Mouse (Mus musculus): ENCODE measurements at regions not wholly inside any gene's neighbourhood (a gene's known extent, or its start where the extent isn't known, plus 50 kb on each side); places are given as distances from the start of the nearest gene placed in this dataset.

DNA sequence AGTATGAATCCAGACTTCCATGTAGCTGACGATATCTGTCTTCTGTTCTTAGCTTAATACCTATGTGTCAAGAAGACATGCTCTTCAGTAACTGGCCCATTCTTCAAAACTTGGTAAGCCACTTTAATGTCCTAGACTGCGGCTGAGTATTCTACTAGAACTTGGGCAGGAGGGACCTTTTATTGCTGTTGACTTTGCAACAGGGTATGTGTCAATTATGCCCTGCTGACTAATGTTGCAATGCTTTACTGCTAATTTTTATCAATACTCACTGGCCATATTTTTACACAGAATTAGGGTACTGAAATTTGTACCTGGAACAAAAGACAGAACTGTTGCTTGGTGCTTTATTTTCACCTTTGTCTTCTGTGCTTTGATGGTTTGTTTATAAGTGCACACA is 746.9 kb downstream of the Ppargc1a start:
- WGBS = 93% methylated on average over 2 of the region's 2 CpGs
- Histone ChIP-seq H3K4me3 (replicated peaks; ENCODE audit: insufficient read depth, low read depth, low read length) (no peak overlapping the region), H3K27me3 (ENCODE audit: control insufficient read depth, insufficient read depth, low read length) (no peaks in the 10 kb centered on the region), H3K27ac (ENCODE audit: insufficient read depth, low read length) (no peak overlapping the region), H3K4me1 (ENCODE audit: control insufficient read depth, insufficient read depth, low read length) (no peaks in the 10 kb centered on the region)
- DNase-seq = no peak
- TF ChIP-seq POLR2A (IDR thresholded peaks at IDR 0.05; ENCODE audit: borderline replicate concordance, insufficient read depth, low read length) = no peak
- no peak for TF ChIP-seq CTCF (IDR thresholded peaks at IDR 0.05; ENCODE audit: borderline replicate concordance, insufficient read depth, low read depth, low read length)

DNA sequence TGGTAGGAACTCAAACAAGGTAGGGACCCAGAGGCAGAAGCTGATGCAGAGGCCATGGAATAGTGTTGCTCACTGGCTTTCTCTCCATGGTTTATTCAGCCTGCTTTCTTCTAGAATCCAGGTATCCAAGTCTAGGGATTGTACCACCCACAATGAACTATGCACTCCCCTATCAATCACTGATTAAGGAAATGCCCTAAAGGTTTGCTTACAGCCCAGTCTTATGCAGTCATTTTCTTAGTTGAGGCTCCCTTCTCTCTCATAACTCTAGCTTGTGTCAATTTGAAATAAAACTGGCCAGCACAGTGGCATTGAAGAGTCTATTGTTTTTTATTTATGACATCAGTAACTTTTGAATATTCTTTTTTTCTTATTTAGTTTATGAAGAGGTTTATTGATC is 747.6 kb downstream of the Ppargc1a start:
- no peaks in the 10 kb centered on the region for H3K4me1 ChIP-seq (ENCODE audit: control insufficient read depth, insufficient read depth, low read length)
- H3K27me3 ChIP-seq (ENCODE audit: control insufficient read depth, insufficient read depth, low read length) = no peaks in the 10 kb centered on the region
- H3K27ac ChIP-seq (ENCODE audit: insufficient read depth, low read length) = no peak overlapping the region
- DNase-seq = no peak
- no peak overlapping the region for H3K4me3 ChIP-seq (replicated peaks; ENCODE audit: insufficient read depth, low read depth, low read length)
- no peak for TF ChIP-seq CTCF (IDR thresholded peaks at IDR 0.05; ENCODE audit: borderline replicate concordance, insufficient read depth, low read depth, low read length)
- TF ChIP-seq POLR2A (IDR thresholded peaks at IDR 0.05; ENCODE audit: borderline replicate concordance, insufficient read depth, low read length) = no peak

DNA sequence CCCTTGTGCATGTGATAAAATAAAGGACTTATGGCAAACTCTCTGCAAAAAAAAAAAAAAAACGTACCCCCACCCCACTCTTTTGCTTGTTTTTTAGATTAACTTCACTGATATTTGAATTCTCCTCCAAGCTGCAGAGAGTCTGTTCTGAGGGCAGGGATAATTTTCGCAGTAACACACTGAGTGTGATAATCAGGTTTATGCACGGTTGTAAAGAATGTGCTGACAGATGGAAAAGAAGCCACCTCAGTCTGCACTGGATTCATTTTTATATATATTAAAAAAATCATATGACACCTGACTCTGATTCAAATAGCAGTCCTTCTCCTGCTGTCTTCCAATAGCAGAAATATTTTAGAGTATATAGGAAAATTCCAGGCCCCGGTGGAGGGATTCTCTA is 736.5 kb upstream of the Adgra3 start:
- H3K4me3 ChIP-seq (replicated peaks; ENCODE audit: insufficient read depth, low read depth, low read length) = no peak overlapping the region
- H3K27me3 ChIP-seq (ENCODE audit: control insufficient read depth, insufficient read depth, low read length) = no peaks in the 10 kb centered on the region
- H3K4me1 ChIP-seq (ENCODE audit: control insufficient read depth, insufficient read depth, low read length) = no peaks in the 10 kb centered on the region
- H3K27ac ChIP-seq (ENCODE audit: insufficient read depth, low read length) = no peak overlapping the region
- 33% methylated on average over 4 of the region's 4 CpGs for WGBS
- DNase-seq = no peak
- no peak for TF ChIP-seq POLR2A (IDR thresholded peaks at IDR 0.05; ENCODE audit: borderline replicate concordance, insufficient read depth, low read length)
- TF ChIP-seq CTCF (IDR thresholded peaks at IDR 0.05; ENCODE audit: borderline replicate concordance, insufficient read depth, low read depth, low read length) = no peak

DNA sequence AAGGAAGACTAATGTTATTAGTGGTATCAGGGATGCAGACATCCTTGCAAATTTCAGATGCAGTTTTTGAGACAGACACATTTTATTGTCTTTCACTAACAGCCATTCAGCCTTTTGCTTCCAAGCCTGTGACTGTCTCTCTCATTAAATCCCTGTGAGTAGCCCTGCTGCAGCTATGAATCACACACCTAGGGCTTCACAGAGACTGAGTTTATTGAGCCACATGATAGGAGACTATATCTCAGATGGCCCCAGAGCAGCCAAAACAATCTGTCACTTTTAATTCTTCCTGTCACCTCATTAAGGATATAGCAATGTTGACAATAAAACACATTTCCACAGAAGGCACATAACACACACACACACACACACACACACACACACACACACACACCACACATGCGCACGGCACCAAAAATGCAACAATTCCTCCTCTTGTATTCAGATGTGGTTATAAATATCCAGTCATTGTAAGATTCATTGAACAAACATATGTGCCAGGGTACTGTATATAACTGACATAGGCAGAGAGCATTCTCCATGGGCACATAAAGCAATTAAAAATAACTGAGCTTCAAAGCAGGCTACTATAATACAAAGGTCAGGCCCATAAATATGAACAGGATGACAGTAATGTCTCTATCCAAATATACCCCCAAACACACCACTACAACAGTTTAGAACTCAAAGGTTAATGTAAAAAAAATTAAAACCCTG is 735.8 kb upstream of the Adgra3 start:
- Histone ChIP-seq H3K4me3 (replicated peaks; ENCODE audit: insufficient read depth, low read depth, low read length) (no peak overlapping the region), H3K27ac (ENCODE audit: insufficient read depth, low read length) (no peak overlapping the region), H3K27me3 (ENCODE audit: control insufficient read depth, insufficient read depth, low read length) (no peaks in the 10 kb centered on the region), H3K4me1 (ENCODE audit: control insufficient read depth, insufficient read depth, low read length) (no peaks in the 10 kb centered on the region)
- TF ChIP-seq CTCF (IDR thresholded peaks at IDR 0.05; ENCODE audit: borderline replicate concordance, insufficient read depth, low read depth, low read length) = no peak
- no peak for TF ChIP-seq POLR2A (IDR thresholded peaks at IDR 0.05; ENCODE audit: borderline replicate concordance, insufficient read depth, low read length)
- WGBS = 62% methylated on average over 2 of the region's 2 CpGs
- no peak for DNase-seq

DNA sequence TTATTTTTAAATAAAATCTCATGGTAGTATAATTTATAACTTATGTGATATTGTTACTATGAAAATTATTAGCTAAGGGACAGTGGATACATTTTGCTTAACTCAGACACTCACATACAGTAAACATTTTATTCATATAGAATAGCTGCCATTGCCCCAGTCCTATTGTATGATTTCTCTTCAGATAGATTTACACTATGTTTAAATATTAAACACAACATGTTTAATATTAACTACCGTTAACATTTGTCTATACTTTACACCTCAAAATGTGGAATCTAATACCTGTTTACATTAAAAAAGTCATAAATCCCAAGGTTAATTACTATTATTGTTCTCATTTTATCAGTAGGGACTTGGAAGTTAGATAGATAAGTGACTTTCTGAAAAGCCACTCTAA is 734.8 kb upstream of the Adgra3 start:
- Histone ChIP-seq H3K27ac (ENCODE audit: insufficient read depth, low read length) (no peak overlapping the region), H3K27me3 (ENCODE audit: control insufficient read depth, insufficient read depth, low read length) (no peaks in the 10 kb centered on the region), H3K4me3 (replicated peaks; ENCODE audit: insufficient read depth, low read depth, low read length) (no peak overlapping the region), H3K4me1 (ENCODE audit: control insufficient read depth, insufficient read depth, low read length) (no peaks in the 10 kb centered on the region)
- DNase-seq = no peak
- 100% methylated on average over 1 of the region's 1 CpGs for WGBS
- TF ChIP-seq CTCF (IDR thresholded peaks at IDR 0.05; ENCODE audit: borderline replicate concordance, insufficient read depth, low read depth, low read length) = no peak

DNA sequence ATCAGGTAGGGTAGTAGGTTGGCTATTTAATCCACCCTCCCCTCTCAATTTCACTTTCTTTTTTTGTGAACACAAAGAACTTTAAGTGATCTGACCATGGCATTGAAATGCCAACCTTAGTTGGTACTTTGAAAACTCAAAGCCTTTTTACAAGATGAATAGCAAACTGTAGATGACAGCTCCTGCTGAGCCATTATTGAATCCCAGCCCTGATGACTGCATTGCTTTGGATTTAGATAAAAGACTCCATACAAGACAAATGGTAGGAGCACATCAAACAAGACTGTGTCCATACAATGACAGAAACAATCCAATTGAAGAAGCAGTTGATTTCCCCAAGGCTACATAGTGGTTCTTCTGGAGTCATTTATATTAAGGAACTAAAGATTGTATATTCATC is 726.5 kb upstream of the Adgra3 start:
- no peak overlapping the region for H3K4me3 ChIP-seq (replicated peaks; ENCODE audit: insufficient read depth, low read depth, low read length)
- no peaks in the 10 kb centered on the region for H3K4me1 ChIP-seq (ENCODE audit: control insufficient read depth, insufficient read depth, low read length)
- no peak for TF ChIP-seq POLR2A (IDR thresholded peaks at IDR 0.05; ENCODE audit: borderline replicate concordance, insufficient read depth, low read length)
- no peak for TF ChIP-seq CTCF (IDR thresholded peaks at IDR 0.05; ENCODE audit: borderline replicate concordance, insufficient read depth, low read depth, low read length)
- H3K27ac ChIP-seq (ENCODE audit: insufficient read depth, low read length) = no peak overlapping the region
- H3K27me3 ChIP-seq (ENCODE audit: control insufficient read depth, insufficient read depth, low read length) = no peaks in the 10 kb centered on the region
- no peak for DNase-seq

DNA sequence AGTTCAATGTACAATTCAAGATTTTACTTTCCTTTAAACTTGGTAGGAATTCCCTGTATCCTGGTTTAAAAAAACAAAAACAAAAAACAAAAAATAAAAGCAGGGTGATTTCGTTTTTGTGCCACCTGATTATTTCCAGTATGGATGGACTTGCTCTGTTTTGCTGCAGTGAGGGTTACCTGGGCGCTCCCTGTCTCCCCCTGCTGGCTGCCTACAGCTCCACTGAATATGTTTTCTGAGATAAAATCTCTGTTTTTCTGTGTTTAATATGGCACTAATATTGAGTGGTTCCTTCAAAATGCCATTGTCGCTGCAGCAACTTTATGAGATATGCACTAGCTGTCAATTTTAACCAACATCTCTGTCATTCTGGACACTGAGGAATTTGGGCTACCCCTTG is 720.3 kb upstream of the Adgra3 start:
- no peak for TF ChIP-seq CTCF (IDR thresholded peaks at IDR 0.05; ENCODE audit: borderline replicate concordance, insufficient read depth, low read depth, low read length)
- no peak for TF ChIP-seq POLR2A (IDR thresholded peaks at IDR 0.05; ENCODE audit: borderline replicate concordance, insufficient read depth, low read length)
- 65% methylated on average over 3 of the region's 3 CpGs for WGBS
- H3K27ac ChIP-seq (ENCODE audit: insufficient read depth, low read length) = no peak overlapping the region
- DNase-seq = no peak
- H3K4me3 ChIP-seq (replicated peaks; ENCODE audit: insufficient read depth, low read depth, low read length) = no peak overlapping the region
- H3K4me1 ChIP-seq (ENCODE audit: control insufficient read depth, insufficient read depth, low read length) = no peaks in the 10 kb centered on the region
- no peaks in the 10 kb centered on the region for H3K27me3 ChIP-seq (ENCODE audit: control insufficient read depth, insufficient read depth, low read length)

DNA sequence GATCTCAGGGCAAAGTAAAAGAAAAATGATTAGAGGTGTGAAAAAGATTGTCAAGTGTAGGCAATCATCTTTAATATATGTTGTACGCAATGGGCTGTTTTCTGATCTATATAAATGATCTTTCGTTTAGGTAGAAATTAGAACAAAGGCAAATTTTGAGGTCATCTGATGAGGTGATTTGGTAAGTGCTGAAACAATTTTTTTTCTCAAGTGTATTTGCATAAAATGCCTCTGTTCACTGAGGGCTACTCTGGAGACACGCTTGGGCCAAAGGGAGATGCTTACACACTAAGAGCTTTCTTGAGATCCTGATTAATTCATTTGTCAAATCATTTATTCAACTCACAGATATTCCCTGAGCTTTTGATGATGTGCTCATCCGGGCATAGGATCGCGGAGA is 719.4 kb upstream of the Adgra3 start:
- Histone ChIP-seq H3K27me3 (ENCODE audit: control insufficient read depth, insufficient read depth, low read length) (no peaks in the 10 kb centered on the region), H3K4me1 (ENCODE audit: control insufficient read depth, insufficient read depth, low read length) (no peaks in the 10 kb centered on the region), H3K27ac (ENCODE audit: insufficient read depth, low read length) (no peak overlapping the region), H3K4me3 (replicated peaks; ENCODE audit: insufficient read depth, low read depth, low read length) (no peak overlapping the region)
- TF ChIP-seq POLR2A (IDR thresholded peaks at IDR 0.05; ENCODE audit: borderline replicate concordance, insufficient read depth, low read length) = no peak
- no peak for TF ChIP-seq CTCF (IDR thresholded peaks at IDR 0.05; ENCODE audit: borderline replicate concordance, insufficient read depth, low read depth, low read length)
- no peak for DNase-seq
- WGBS = 67% methylated on average over 6 of the region's 6 CpGs

Measured in cerebellum, adult 2 months (tissue).